Mouse (Mus musculus): ENCODE results near the gene Ptgds.

The Ptgds gene

DNA sequence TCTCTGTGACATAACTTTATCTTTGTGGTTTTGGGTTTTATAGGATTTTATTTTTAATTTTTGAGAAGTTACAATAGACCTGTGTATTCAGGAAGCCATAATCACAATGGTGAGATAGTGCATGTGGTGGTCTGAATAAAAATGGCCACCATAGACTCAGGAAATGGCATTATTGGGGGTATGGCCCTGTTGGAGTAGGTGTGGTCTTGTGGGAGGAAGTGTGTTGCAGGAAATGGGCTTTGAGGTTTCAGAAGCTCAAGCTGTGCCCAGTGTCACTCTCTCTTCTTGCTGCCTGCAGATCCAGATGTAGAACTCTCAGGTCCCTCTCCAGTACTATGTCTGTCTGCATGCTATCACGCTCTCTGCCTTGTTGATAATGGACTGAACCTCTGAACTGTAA is 10.7 kb upstream of the Ptgds start:
- DNase-seq (ENCODE audit: low spot score in 2 of 2): no peak

DNA sequence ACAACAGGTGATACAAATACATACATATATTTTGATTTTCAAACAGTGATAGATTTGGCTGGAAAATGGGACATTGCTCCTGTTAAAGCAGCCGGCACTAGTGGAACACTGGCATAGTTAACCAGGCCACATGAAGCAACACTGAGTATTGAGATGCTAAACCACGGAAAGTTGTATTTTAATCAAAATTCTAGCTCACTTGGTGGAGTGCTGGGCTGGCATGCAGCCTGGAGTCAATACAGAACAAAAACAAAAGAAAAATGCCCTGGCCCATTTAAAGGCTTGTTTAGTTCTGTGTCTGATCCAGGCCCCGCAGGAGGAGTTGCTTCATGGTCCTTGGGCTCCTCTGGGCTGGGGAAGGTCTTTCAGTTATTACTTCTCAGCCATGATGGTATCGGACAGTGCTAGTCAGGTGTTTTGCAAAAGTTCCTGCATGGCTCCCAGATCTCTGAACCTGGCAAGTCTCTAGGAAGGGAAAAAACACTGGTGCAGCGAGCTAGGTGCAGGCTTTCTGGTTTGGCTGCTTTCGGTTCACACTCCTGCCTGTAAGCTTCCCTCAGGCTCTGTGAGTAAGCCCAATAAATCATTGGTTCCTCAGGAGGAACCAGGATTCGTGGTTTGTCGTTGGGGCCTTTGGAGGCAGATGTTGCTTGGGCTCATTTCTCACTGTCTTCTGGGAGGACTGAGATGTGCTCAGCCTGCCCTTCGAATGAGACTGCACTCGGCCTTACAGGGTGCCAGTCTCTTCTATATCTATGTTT is 9.9 kb upstream of the Ptgds start:
- DNase-seq (ENCODE audit: low spot score in 2 of 2): no peak

DNA sequence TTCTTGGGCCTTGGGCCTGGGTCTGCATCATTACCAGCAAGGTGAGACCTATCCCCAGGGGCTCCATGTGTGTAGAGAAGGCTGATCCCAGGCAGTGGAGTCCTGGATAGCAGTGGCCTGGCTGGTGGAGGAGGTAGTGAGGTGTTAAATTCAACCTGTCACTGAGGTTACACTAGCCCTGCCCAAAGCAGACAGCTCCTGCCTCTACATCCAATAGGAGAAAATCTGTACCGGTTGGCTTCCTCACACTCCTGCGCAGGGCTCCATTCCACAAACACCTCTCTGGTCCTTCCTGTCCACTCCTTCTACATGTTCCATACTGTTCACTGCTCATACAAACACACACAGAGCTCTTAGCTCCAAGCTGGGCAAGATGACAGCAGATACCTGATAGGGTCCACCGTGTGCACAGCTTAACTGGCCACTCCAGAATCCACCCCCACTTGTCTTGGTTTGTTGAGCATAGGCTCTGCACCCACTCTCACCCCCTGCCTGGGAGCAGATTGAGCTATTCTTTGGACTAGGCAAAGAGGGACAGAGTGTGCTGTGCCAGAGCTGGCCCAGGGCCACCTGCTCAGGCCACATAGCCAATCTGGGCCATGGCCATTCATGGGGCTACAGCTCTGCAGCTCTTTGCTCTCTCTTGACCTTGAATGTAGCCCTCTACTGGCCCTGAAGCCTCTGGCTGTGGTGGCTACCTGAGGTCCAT is 8.3 kb upstream of the Ptgds start:
- DNase-seq (ENCODE audit: low spot score in 2 of 2): no peak

DNA sequence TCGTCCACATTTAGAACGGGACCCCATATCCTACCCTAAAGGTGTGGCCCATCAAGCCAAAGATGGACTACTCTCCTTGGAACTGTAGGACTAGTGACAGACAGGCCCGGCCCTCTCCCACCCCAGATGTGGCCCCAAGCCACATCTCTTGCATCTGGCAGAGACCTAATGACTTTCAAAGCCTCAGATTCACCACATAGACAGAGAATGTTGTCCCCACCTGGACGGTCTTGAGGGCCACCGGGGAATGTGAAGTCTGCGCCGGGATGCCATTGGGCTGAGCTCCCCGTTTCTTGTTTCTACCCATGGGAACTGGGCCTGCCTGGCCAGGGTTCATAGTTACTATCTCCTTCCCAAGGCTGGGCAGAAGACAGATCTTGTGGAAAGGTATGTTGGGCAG is 7.7 kb upstream of the Ptgds start:
- no peak for DNase-seq (ENCODE audit: low spot score in 2 of 2)

DNA sequence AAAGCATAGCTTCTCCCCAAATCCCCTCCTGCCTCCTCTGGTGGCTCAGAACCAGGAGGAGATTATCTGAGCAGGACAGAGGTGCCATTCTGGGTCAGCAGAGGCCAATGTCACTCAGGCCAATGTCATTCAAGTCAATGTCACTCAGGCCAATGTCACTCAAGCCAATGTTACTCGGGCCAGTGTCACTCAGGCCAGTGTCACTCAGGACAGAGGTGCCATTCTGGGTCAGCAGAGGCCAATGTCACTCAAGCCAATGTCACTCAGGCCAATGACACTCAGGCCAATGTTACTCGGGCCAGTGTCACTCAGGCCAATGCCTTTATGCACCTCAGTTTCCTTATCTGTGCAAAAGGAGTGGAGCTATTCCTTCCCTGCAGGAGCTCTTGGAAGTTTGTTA is 2.7 kb upstream of the Ptgds start:
- DNase-seq (ENCODE audit: low spot score in 2 of 2): no peak

DNA sequence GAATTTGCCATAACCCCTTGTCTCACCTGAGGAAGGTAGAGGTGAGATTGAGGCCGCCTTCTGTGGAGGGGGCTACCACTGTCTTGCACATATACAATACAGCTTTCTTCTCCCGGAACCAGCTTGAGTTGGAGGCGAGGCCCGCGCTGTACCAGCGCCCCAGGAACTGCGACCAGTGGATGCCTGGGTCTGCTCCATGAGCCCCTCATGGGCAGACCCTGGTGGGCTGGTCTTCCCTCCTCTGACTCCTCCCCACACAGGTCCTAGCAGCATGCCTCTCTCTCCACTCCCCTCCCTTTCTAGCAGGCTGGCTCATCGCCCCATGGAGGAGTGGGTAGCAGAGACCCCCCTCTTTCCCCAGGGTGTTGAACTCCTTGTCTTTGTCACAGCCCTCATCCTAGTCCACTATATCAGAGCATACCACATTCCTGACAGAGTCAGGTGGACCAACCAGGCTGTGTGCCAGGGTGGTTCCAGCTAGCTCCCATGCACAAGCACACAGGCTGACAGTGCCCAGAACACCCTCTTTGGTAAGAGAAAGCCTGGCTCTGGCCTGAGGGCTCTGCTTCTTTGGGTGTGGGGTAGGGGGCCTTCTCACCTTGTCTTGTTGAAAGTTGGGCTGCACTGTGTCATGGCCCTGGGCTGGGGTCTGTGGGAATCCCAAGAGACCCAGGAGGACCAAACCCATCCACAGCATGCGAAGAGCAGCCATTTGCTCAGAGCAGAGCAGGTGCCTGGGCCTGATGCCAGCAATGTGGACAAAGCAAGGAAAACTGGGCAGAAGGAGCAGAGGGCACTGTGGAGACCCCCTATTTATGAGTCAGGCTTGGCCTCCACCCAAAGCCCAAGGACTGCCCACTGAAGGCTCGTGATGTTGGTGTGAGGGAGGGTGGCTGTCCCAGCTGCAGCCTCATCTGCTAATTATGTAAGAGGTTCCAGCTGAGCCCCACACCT is 607 bp downstream of the Ptgds start:
- DNase-seq (ENCODE audit: low spot score in 2 of 2): no peak

DNA sequence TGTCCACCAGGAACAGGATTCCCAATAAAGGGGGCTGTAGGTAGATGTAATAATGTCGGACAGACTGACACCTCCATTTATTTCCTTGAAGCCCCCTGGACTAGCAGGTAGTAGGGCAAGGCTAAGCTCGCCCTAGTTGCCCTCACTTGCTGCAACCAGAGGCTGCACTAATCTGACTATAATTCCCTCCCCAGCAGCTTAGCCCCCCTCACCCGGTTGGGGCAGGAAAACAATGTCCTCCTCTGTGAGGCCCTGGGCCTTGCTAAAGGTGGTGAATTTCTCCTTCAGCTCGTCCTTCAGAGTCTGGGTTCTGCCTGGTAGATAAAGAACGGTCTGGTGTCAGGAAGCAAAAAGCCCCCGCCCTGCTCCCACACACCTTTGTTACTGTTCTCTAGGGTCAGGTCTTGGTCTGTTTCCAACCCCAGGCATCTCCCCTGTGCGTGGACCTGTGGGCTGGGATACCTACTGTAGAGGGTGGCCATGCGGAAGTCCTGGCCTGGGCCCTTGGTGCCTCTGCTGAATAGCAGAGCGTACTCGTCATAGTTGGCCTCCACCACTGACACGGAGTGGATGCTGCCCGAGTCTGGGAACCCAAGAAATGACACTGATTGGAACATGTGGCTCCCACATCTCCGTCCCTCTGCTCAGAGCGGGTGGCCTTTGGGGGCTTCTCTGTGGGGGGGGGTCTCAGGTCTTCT is 2.1 kb downstream of the Ptgds start:
- DNase-seq (ENCODE audit: low spot score in 2 of 2): no peak

DNA sequence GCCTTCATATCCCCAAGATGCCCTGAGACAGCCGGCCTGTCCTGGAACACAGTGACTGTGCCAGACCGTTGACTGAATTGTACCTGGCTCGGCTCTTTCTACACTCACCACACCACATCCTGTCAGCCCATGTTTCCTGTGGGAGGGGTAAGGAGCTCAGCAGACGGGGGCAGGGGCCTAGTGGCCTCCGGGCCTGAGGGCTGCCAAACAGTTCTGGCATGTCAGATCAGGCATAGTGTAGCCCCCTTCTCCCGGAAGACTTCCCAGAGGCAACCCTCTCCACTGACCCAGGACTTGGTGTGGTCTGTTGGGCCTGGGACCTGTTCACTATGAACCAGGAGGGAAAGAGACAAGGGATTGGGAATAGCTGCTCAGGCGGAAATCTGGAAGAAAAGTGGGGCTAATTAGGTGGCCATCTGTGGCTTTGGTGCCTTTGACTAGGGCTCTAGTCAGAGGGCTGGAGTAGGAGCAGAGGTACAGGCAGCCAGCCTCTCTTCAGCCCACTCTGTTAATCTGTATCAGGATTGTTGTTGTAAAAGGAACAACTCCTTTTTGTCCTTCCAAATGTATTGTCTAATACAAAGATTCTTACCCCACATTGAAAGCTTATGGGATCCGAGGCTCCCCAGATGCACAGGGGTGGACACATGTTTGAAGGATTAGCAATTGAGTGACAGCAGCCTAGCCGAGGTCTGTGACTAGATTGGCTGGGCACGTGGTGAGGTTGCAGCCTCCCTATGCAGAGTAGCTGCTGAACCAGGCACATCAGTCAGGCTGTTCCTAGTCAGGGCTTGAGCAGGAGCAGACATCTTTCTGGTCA is 3.8 kb downstream of the Ptgds start:
- peak; percentile 74 to 83 for DNase-seq (ENCODE audit: low spot score in 2 of 2)

DNA sequence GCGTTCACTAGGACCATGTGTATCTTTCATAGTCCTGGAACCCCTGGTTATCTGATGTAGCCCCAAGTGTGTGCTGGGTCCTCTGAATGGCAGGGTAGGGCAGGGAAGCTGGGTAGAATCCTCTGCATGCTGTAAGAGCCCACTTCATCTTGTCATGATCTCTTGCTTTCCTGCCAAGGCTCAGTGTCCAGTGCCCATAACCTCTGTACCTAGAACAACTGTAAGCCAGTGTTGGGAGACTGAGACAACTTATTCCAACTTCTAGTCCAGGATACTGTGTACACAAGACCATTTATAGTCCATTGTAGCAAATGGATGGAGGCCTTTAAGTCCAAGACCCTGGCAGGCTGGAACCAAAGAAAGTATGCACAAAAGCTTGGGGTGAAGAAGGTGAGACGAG is 4.6 kb downstream of the Ptgds start:
- no peak for DNase-seq (ENCODE audit: low spot score in 2 of 2)

DNA sequence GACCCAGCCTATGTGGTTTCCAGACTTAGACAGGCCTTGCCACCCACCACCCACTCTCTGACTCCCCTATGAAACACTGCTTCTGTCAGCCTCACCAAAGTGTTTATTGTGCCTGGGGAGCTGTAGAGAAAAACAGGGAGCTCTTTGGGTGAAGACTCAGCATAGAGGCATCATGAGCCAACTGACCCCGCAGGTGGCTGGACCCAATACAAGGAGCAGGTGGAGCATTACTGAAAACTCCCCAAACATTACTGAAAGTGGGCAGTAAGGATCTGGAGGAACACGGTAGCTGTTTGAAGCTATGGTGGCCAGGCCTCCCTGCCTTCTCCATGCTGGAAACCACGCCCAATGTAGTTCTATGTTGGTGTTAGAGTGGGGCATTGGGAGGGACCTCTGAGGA is 6.2 kb downstream of the Ptgds start:
- DNase-seq (ENCODE audit: low spot score in 2 of 2): no peak

DNA sequence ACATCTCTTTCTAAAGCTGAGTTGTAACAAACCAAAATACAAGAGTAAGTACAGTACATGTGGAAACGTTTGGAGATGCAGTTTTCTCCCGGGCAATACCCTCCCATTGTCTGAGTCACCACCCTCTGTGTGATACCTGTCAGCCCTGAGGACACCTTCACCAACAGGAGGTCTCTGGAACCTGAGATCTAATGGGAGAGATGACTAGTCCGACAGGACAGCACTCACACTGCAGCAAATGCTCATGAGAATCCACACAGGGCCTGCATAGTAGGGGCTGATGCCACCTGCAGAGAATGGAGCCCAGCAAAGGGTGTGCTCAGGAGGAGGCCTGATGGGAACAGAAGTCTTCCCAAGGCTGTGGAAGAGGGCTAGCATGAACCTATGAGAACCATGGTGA is 8.4 kb downstream of the Ptgds start:
- DNase-seq (ENCODE audit: low spot score in 2 of 2): no peak

DNA sequence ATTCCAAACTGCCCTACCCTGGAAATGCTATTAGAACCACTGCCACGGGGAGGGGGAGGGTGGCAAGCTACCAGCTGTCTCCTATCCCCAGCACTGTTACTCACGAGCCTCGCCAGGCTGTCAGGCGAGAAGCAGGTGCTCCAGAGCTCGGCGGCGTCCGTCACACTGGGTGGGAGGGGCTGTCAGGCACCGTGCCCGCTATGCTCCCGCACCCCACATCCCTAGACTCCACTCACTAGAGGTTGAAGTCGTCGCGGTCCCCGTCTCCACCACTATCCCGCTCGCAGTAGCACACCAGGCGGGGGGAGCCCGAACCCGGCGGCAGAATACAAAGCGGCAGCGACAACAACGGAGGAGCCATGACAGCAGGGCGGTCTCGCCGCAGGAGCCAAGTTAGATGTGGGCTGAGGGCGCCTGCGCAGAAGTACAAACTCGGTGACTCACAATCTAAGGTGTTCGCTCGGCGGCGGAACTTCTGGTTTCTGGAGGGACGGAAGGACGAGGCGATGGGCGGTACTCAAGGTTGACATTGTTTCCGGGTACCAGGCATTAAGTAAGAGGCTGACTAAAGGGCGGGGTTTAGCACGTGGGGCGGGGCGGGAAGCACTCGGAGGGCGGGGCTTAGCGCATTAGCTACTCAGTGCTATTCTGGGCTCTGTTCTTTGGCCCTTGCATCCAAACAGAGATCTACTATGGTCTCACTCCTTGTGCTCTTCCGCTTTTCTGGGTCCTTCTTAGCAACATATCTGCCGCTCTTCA is 9.1 kb downstream of the Ptgds start, which contains the start of gene Paxx:
Gene Paxx, minus strand, starts transcription at position 544 of the 759 bp plus-strand sequence.
- DNase-seq (ENCODE audit: low spot score in 2 of 2): peak; percentile 91 to 95

DNA sequence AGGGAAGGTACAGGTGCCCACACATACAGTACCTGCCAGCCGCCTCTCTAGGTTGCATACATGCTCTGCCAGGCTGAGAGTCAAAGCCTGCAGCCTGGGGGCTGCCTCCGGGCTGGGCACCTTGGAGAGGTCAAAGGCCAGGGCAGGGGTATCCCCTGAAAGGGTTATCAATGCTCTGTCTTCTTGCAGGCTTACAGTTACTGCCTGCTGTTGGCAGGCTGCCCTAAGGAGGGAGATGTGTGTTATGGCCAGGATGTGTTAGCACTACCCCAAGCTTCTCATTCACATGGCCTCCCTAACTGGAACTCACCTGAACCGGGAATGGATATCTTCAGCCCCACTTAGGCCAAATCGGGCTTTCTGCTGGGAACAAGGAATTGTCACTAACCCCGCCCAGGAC is 9.7 kb downstream of the Ptgds start:
- no peak for DNase-seq (ENCODE audit: low spot score in 2 of 2)

DNA sequence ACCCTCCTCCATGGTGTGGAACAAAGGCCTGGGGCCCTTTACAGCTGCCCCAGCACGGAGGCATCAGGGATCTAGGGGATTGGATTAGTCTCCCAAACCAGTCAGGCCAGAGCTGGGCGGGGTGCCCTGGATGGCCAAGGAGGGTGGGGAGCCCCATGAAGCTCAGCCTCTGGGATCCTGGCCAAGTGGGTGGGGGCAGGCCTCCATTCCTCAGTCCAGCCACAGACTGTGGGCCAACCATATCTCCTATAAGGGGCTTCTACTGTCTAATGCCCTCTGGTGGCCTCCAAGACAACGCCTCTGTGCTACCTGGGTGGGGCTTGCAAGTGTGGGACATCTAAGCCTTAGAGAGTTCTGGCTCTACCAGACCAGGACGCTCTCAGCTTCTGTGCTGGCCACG is 10.9 kb downstream of the Ptgds start:
- no peak for DNase-seq (ENCODE audit: low spot score in 2 of 2)

DNA sequence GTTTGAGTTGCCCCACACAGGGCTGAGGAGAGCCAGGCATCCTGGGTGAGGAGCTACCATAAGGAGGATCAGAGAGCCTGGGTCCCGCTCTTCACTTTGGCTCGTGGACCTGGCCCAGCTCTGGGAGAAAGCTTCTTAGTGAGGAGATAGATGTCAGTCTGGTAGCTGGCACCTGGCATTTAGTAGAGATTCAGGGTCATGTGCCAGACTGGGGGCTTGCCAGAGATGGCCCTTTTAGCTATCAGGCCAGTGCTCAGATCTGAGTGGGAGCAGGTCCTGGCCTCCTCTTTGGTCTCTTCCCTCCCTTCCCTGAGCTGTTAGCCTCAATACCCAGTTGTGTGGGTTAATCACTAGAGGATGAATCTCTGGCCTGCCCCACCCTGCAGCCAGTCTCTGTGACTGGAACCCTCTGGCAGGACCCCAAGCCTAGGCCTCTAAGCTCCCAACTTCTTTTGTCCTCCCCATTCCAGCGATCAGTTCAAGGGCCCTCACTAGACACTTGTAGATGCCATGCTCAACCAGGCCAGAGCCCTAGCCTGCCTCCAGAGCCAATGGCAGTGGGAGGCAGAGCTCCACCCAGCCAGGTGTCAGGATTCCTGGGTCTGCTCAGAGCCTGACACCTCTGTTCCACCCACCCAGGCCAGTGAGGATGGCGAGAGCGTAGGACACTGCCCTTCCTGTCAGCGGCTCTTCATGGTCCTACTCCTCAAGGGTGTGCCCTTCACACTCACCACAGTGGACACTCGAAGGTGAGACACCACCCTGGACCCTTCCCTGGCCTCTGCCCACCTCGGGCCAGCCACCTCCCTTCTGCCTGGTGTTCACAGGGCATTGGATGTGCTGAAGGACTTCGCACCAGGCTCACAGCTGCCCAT is 12.6 kb downstream of the Ptgds start:
- DNase-seq (ENCODE audit: low spot score in 2 of 2): no peak

DNA sequence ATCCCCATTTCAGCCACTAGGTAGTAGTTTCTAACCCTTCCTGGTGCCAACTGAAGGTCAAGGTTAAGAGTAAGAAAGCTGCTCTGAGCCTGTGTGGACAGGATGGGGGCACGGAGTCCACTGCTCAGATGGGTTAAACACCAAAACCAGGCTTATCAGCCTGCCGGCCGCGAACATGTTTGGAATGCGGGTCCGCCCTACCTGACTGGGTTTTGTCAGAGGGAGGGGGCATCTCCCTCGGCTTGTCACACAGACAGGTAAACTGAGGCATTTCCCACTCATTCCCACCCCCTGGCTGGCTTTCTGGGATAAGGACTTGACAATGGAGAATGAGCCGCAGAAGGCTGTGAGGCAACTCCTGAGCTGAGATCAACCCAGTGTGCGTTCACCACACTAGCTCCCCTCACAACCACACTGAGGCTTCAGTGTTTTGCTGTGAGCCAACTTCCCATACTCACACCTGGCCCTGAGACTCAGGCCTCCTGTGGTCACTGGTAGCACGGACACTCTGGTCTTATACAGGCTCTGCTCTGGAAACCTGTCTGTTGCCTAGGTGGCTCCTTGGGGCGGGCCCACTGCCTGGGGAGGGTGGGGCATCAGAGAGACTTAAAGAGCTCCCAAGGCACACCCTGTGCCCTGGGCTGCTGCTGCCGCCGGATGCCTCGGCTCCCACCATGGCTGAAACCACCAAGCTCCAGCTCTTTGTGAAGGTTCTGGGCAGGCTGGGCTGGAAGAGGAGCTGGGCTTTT is 13.5 kb downstream of the Ptgds start, which contains the start of gene Clic3:
Gene Clic3, plus strand, starts transcription at position 634 of the 749 bp plus-strand sequence.
- no peak for DNase-seq (ENCODE audit: low spot score in 2 of 2)

DNA sequence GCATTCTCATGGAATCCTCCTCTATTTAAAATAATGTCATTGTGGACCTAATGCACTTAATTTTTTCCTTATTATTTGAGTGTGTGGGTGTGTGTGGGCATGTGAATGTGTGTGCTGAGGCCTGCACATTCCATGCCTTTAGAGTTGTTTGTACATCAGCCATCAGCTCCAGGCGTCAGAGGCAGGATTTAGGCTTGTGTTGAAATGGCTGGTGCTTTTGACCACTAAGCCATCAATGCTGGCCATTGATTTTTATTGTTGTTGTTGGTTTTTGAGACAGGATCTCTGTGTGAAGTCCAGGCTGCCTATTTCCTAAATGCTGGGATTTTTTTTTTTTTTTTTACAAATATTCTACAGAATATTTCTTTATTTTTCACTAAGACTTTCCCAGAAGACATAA is 16.9 kb downstream of the Ptgds start:
- DNase-seq (ENCODE audit: low spot score in 2 of 2): no peak

Data from thymus, postnatal 10 days (tissue).